Mouse (Mus musculus) C2C12 (cell line): ENCODE measurements around the gene Iqch.

Experiments used
- CEBPB ChIP-seq: IDR thresholded peaks from one replicate; pipeline ENCODE4 v1.6.1; 2011; ENCODE audit warnings: low read depth, mild to moderate bottlenecking, control low read depth, moderate library complexity
- CTCF ChIP-seq: IDR thresholded peaks from one replicate; pipeline ENCODE4 v1.5.1; 2011; ENCODE audit not compliant: control insufficient read depth, insufficient read depth, insufficient read length
- FOSL1 ChIP-seq: IDR thresholded peaks from one replicate; pipeline ENCODE4 v1.8.0; 2011; ENCODE audit warnings: mild to moderate bottlenecking, low read length; ENCODE audit not compliant: poor library complexity, insufficient read depth, severe bottlenecking
- MAX ChIP-seq: IDR thresholded peaks from one replicate; pipeline ENCODE4 v1.6.1; 2011; ENCODE audit warnings: mild to moderate bottlenecking, control low read depth
- MYOD1 ChIP-seq: IDR thresholded peaks from one replicate; pipeline ENCODE4 v1.6.1; 2011; ENCODE audit warnings: low read depth; ENCODE audit not compliant: control insufficient read depth, insufficient read length
- MYOG ChIP-seq: IDR thresholded peaks from one replicate; pipeline ENCODE4 v1.6.1; 2011; ENCODE audit not compliant: control insufficient read depth, insufficient read length; ENCODE audit errors: extremely low read depth
- USF1 ChIP-seq: IDR thresholded peaks from one replicate; pipeline ENCODE4 v1.6.1; 2011; ENCODE audit warnings: low read depth, mild to moderate bottlenecking, control low read depth, moderate library complexity

DNA sequence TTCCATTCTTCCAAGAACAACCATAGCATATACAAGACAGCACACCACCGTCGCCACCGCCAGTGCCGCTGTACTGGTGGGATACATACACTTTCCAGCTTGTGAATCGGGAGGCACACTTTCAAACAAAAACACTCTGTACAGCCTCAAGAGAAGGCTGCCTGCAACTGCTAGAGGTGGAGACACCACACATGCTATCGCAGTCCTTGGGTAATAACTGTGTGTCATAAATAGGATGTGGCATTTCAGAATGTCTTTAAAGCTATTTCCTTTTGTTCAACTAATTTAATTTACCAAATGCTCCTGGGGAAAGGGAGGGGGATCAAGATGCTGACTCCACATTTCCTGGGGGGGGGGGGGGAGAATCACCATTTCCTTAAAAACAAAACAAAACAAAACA is 34.0 kb downstream of the Iqch start:
- TF ChIP-seq CTCF = no peak
- TF ChIP-seq MYOD1 = no peak
- no peak for TF ChIP-seq FOSL1
- TF ChIP-seq MYOG = no peak
- TF ChIP-seq USF1 = no peak
- TF ChIP-seq CEBPB = no peak
- no peak for TF ChIP-seq MAX
